ENCODE assay signal across 24 mouse cellular contexts in genomic region chr6:131370767-131371166, GRCm38 (mm10). TPM values are rescaled to one million over a fixed set of nuclear protein-coding genes. Genes with fewer than 3 reads are reported as not detected.
DNase-seq lines count a peak whose midpoint lies in the region; ATAC-seq and TF ChIP-seq lines count a peak whose summit lies in the region.
"Had no signal": no experiment of that assay in that cellular context is flagged by ENCODE, and none has a peak within 500 bp of the region (broad histone marks: within the 10 kb centered on the region; RNA-seq: fewer than 3 reads in every experiment).

No protein-coding gene starts in this region.

- peaks cover 6% of the 10 kb centered on the region; the same call in 1 of the 2 replicates for H3K36me3 ChIP-seq in forebrain, embryonic 11.5 days (ENCODE audit: control insufficient read depth, insufficient read depth, low read length)
- H3K36me3 ChIP-seq in forebrain, postnatal 0 days (ENCODE audit: insufficient read depth): peaks cover 48% of the 10 kb centered on the region
- peaks cover 96% of the 10 kb centered on the region for H3K36me3 ChIP-seq in heart, embryonic 13.5 days
- peaks cover 65% of the 10 kb centered on the region for H3K36me3 ChIP-seq in heart, embryonic 12.5 days
- peaks cover 45% of the 10 kb centered on the region for H3K36me3 ChIP-seq in kidney, embryonic 16.5 days (ENCODE audit: insufficient read depth, low read length)

- H3K27me3 ChIP-seq in forebrain, embryonic 11.5 days (ENCODE audit: control insufficient read depth, insufficient read depth, low read length): no peaks in the 10 kb centered on the region
- H3K27me3 ChIP-seq in forebrain, postnatal 0 days (ENCODE audit: insufficient read depth, low read length): no peaks in the 10 kb centered on the region
- no peaks in the 10 kb centered on the region for H3K27me3 ChIP-seq in heart, embryonic 13.5 days (replicated peaks)
- no peaks in the 10 kb centered on the region for H3K27me3 ChIP-seq in heart, embryonic 12.5 days (replicated peaks)
- H3K27me3 ChIP-seq in kidney, embryonic 16.5 days (ENCODE audit: insufficient read depth, low read length): no peaks in the 10 kb centered on the region
- H3K27me3 ChIP-seq: CH12.LX; embryonic facial prominence, embryonic 12.5 days; forebrain, embryonic 12.5 days; Patski had no signal

- H3K4me1 ChIP-seq in forebrain, embryonic 11.5 days (replicated peaks; ENCODE audit: control insufficient read depth, insufficient read depth, low read length): no peaks in the 10 kb centered on the region
- no peaks in the 10 kb centered on the region; the same call in 1 of the 2 replicates for H3K4me1 ChIP-seq in forebrain, postnatal 0 days (ENCODE audit: insufficient read depth)
- H3K4me1 ChIP-seq in heart, embryonic 13.5 days: peaks cover 25% of the 10 kb centered on the region
- peaks cover 22% of the 10 kb centered on the region for H3K4me1 ChIP-seq in heart, embryonic 12.5 days (replicated peaks)
- H3K4me1 ChIP-seq in kidney, embryonic 16.5 days (ENCODE audit: insufficient read depth, low read length): peaks cover 9% of the 10 kb centered on the region
- H3K4me1 ChIP-seq: embryonic facial prominence, embryonic 10.5 days; embryonic facial prominence, embryonic 12.5 days; forebrain, embryonic 12.5 days had no signal

- ATAC-seq in forebrain, embryonic 11.5 days (replicated peaks; ENCODE audit: low FRiP score): no peak
- no peak for ATAC-seq in forebrain, postnatal 0 days
- no peak for ATAC-seq in heart, embryonic 13.5 days (ENCODE audit: extremely low read depth, insufficient number of reproducible peaks, low FRiP score, low TSS enrichment)
- ATAC-seq in heart, embryonic 12.5 days (ENCODE audit: insufficient number of reproducible peaks, low FRiP score): no peak
- no peak for ATAC-seq in kidney, embryonic 16.5 days (ENCODE audit: low FRiP score, low TSS enrichment)
- ATAC-seq: activated CD4-positive, CD25-positive, alpha-beta regulatory T cell, adult 4 months; CD4-positive, CD25-positive, alpha-beta regulatory T cell, adult 4 months; forebrain, embryonic 14.5 days; forebrain, embryonic 16.5 days; Patski had no signal

- no peak overlapping the region for H3K4me2 ChIP-seq in forebrain, embryonic 11.5 days (ENCODE audit: low read depth, low read length, severe bottlenecking)
- no peak overlapping the region for H3K4me2 ChIP-seq in forebrain, postnatal 0 days (ENCODE audit: low read depth)
- no peak overlapping the region for H3K4me2 ChIP-seq in heart, embryonic 13.5 days
- H3K4me2 ChIP-seq in heart, embryonic 12.5 days: no peak overlapping the region
- H3K4me2 ChIP-seq in kidney, embryonic 16.5 days (replicated peaks; ENCODE audit: low read depth, low read length): no peak overlapping the region
- H3K4me2 ChIP-seq: embryonic facial prominence, embryonic 12.5 days; forebrain, embryonic 12.5 days had no signal

- no peaks in the 10 kb centered on the region for H3K9me3 ChIP-seq in forebrain, embryonic 11.5 days (ENCODE audit: control insufficient read depth, low read length)
- no peaks in the 10 kb centered on the region for H3K9me3 ChIP-seq in forebrain, postnatal 0 days (ENCODE audit: low read length)
- no peaks in the 10 kb centered on the region for H3K9me3 ChIP-seq in heart, embryonic 13.5 days
- H3K9me3 ChIP-seq in heart, embryonic 12.5 days (replicated peaks): no peaks in the 10 kb centered on the region
- no peaks in the 10 kb centered on the region for H3K9me3 ChIP-seq in kidney, embryonic 16.5 days (ENCODE audit: low read length)
- H3K9me3 ChIP-seq: embryonic facial prominence, embryonic 10.5 days; embryonic facial prominence, embryonic 12.5 days; forebrain, embryonic 12.5 days; G1E had no signal

- no peak overlapping the region for H3K9ac ChIP-seq in forebrain, embryonic 11.5 days (ENCODE audit: low read length)
- H3K9ac ChIP-seq in forebrain, postnatal 0 days: no peak overlapping the region
- H3K9ac ChIP-seq in heart, embryonic 13.5 days: peak overlapping the region; percentile 37; the same call in 1 of the 2 replicates
- H3K9ac ChIP-seq in heart, embryonic 12.5 days: no peak overlapping the region; the same call in 1 of the 2 replicates
- H3K9ac ChIP-seq in kidney, embryonic 16.5 days (replicated peaks; ENCODE audit: low read length): no peak overlapping the region
- H3K9ac ChIP-seq: embryonic facial prominence, embryonic 12.5 days; forebrain, embryonic 12.5 days had no signal

- no peak for TF ChIP-seq CTCF in forebrain, postnatal 0 days (IDR thresholded peaks at IDR 0.05; ENCODE audit: low read depth)

- 94% methylated on average over 5 of the region's 5 CpGs for WGBS in forebrain, embryonic 11.5 days
- 95% methylated on average over 5 of the region's 5 CpGs for WGBS in forebrain, postnatal 0 days
- WGBS in heart, embryonic 13.5 days: 75% methylated on average over 5 of the region's 5 CpGs
- WGBS in heart, embryonic 12.5 days: 83% methylated on average over 5 of the region's 5 CpGs
- 94% methylated on average over 5 of the region's 5 CpGs for WGBS in kidney, embryonic 16.5 days

- peak; percentile 5 for DNase-seq in forebrain, embryonic 11.5 days (ENCODE audit: low spot score)
- no peak for DNase-seq in forebrain, postnatal 0 days
- no peak for DNase-seq in kidney, postnatal 25 days
- DNase-seq in layer of hippocampus, adult 18-20 months (ENCODE audit: low spot score in 2 of 2): no peak
- DNase-seq: adrenal gland, adult 8-10 months; B cell, adult 2 months; cerebellum, adult 11-12 months; cerebellum, adult 2 months; cerebellum, adult 9-10 months; cerebellum, postnatal 10 days; cerebellum, postnatal 25 days had no signal

- H3K4me3 ChIP-seq in forebrain, embryonic 11.5 days (ENCODE audit: low read depth, low read length): no peak overlapping the region
- H3K4me3 ChIP-seq in forebrain, postnatal 0 days (ENCODE audit: low read depth, low read length): no peak overlapping the region
- H3K4me3 ChIP-seq in heart, embryonic 13.5 days: no peak overlapping the region
- no peak overlapping the region for H3K4me3 ChIP-seq in heart, embryonic 12.5 days
- H3K4me3 ChIP-seq in kidney, embryonic 16.5 days (ENCODE audit: low read length): no peak overlapping the region
- H3K4me3 ChIP-seq: embryonic facial prominence, embryonic 10.5 days; embryonic facial prominence, embryonic 12.5 days; forebrain, embryonic 12.5 days had no signal

- no peak overlapping the region for H3K27ac ChIP-seq in forebrain, embryonic 11.5 days (ENCODE audit: low read depth, low read length)
- no peak overlapping the region for H3K27ac ChIP-seq in forebrain, postnatal 0 days (ENCODE audit: low read depth, low read length)
- no peak overlapping the region for H3K27ac ChIP-seq in heart, embryonic 13.5 days (replicated peaks)
- H3K27ac ChIP-seq in heart, embryonic 12.5 days (ENCODE audit: poor library complexity, severe bottlenecking): no peak overlapping the region
- peak overlapping the region; percentile 20; the same call in 1 of the 2 replicates for H3K27ac ChIP-seq in kidney, embryonic 16.5 days (ENCODE audit: low read length)
- H3K27ac ChIP-seq: embryonic facial prominence, embryonic 10.5 days; embryonic facial prominence, embryonic 12.5 days; forebrain, embryonic 12.5 days had no signal

RNA-seq across cellular contexts. Expression of gene Styk1, which starts 17.4 kb away (rescaled TPM):
- polyA plus RNA-seq in forebrain, embryonic 11.5 days (2014; fragmentation: Nextera tagmentation; extraction: Ambion mirVana): 0.91 and 1.4 TPM in 2 replicates
- 7.1 and 10.5 TPM in 2 replicates for total RNA-seq in forebrain, postnatal 0 days (2014; rRNA removed)
- polyA plus RNA-seq in forebrain, postnatal 0 days (2015; fragmentation: Nextera tagmentation; extraction: Ambion mirVana): 4.5 and 6.3 TPM in 2 replicates
- 0.71 and 1.1 TPM in 2 replicates for polyA plus RNA-seq in heart, embryonic 13.5 days (2015; fragmentation: Nextera tagmentation; extraction: Ambion mirVana)
- 0.40 and 1.6 TPM in 2 replicates for polyA plus RNA-seq in heart, embryonic 12.5 days (2016; fragmentation: Nextera tagmentation; extraction: Ambion mirVana)
- polyA plus RNA-seq in kidney, embryonic 16.5 days (2015; fragmentation: Nextera tagmentation; extraction: Ambion mirVana): 3.5 and 4.4 TPM in 2 replicates
- under 1 TPM; 0.32 to 0.41 TPM for total RNA-seq in layer of hippocampus, adult 18-20 months (2021)
- total RNA-seq: CH12.LX had no signal
- polyA plus RNA-seq: activated CD4-positive, CD25-positive, alpha-beta regulatory T cell, adult 4 months; CD4-positive, CD25-positive, alpha-beta regulatory T cell, adult 4 months; G1E had no signal

RNA-seq across cellular contexts. Expression of gene Ybx3, which starts 17.5 kb away (rescaled TPM):
- polyA plus RNA-seq in forebrain, embryonic 11.5 days (2014; fragmentation: Nextera tagmentation; extraction: Ambion mirVana): 42.5 and 49.4 TPM in 2 replicates
- total RNA-seq in forebrain, postnatal 0 days (2014; rRNA removed): 89.3 and 116 TPM in 2 replicates
- polyA plus RNA-seq in forebrain, postnatal 0 days (2015; fragmentation: Nextera tagmentation; extraction: Ambion mirVana): 36.2 and 37.3 TPM in 2 replicates
- polyA plus RNA-seq in heart, embryonic 13.5 days (2015; fragmentation: Nextera tagmentation; extraction: Ambion mirVana): 36.9 and 43.2 TPM in 2 replicates
- polyA plus RNA-seq in heart, embryonic 12.5 days (2016; fragmentation: Nextera tagmentation; extraction: Ambion mirVana): 47.9 and 52.6 TPM in 2 replicates
- polyA plus RNA-seq in kidney, embryonic 16.5 days (2015; fragmentation: Nextera tagmentation; extraction: Ambion mirVana): 32.2 and 35.9 TPM in 2 replicates
- 10 to 100 TPM; 41.8 to 44.5 TPM for total RNA-seq in layer of hippocampus, adult 18-20 months (2021)
